In the genomic region with DNA sequence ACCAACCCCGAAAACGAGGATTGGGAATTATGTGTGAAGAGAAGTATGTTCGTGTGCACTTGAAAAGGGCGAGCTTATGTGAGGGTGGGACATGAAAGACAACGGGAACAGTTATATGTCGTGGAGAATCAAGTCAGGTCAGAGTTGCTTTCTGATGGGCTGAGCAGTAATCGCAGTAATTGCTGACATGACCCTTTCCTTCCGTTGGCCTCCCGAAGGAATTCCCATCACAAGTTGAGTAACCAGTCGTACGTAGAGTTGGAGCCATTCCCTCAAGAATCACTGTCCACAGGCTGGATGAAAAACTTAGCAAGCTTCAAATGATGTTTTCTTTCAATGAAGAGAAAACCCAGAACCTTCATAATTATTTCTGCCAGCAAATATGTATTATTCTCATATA, we compare ENCODE assay signal across 24 mouse cellular contexts. TPM values are rescaled to one million over a fixed set of nuclear protein-coding genes. Genes with fewer than 3 reads are reported as not detected.
"Had no signal": no experiment of that assay in that cellular context is flagged by ENCODE, and none has a peak within 500 bp of the region (broad histone marks: within the 10 kb centered on the region; RNA-seq: fewer than 3 reads in every experiment).

No protein-coding gene starts in this region.

- H3K9me3 ChIP-seq: kidney, embryonic 15.5 days; limb, embryonic 12.5 days; limb, embryonic 15.5 days; liver, embryonic 12.5 days; liver, embryonic 15.5 days; midbrain, embryonic 10.5 days; midbrain, embryonic 13.5 days; neural tube, embryonic 13.5 days; stomach, embryonic 15.5 days had no signal

- H3K4me2 ChIP-seq: kidney, embryonic 15.5 days; limb, embryonic 12.5 days; limb, embryonic 15.5 days; liver, embryonic 12.5 days; liver, embryonic 15.5 days; midbrain, embryonic 13.5 days; neural tube, embryonic 13.5 days; stomach, embryonic 15.5 days had no signal

- H3K27me3 ChIP-seq: kidney, embryonic 15.5 days; limb, embryonic 12.5 days; limb, embryonic 15.5 days; liver, embryonic 12.5 days; liver, embryonic 15.5 days; megakaryocyte, embryonic 14.5 days; midbrain, embryonic 13.5 days; neural tube, embryonic 13.5 days; stomach, embryonic 15.5 days had no signal

- H3K4me1 ChIP-seq: kidney, embryonic 15.5 days; limb, embryonic 12.5 days; limb, embryonic 15.5 days; liver, embryonic 12.5 days; liver, embryonic 15.5 days; megakaryocyte, embryonic 14.5 days; midbrain, embryonic 13.5 days; neural tube, embryonic 13.5 days; stomach, embryonic 15.5 days had no signal

- H3K9ac ChIP-seq: kidney, embryonic 15.5 days; limb, embryonic 12.5 days; limb, embryonic 15.5 days; liver, embryonic 12.5 days; liver, embryonic 15.5 days; midbrain, embryonic 13.5 days; neural tube, embryonic 13.5 days; stomach, embryonic 15.5 days had no signal

- ATAC-seq: liver, embryonic 12.5 days; midbrain, embryonic 13.5 days; midbrain, embryonic 16.5 days had no signal

- DNase-seq: kidney, adult 11 months; kidney, adult 8-10 months; kidney, postnatal 10 days; kidney, postnatal 36 days; left cerebral cortex, postnatal 4 days; lung, adult 2 months; lung, postnatal 36 days; right cerebral cortex, adult 18-20 months; right cerebral cortex, postnatal 14 days; spleen, adult 18-20 months; thymus, postnatal 25 days had no signal

- H3K27ac ChIP-seq: kidney, embryonic 15.5 days; limb, embryonic 12.5 days; limb, embryonic 15.5 days; liver, embryonic 12.5 days; liver, embryonic 15.5 days; midbrain, embryonic 10.5 days; midbrain, embryonic 13.5 days; neural tube, embryonic 13.5 days; stomach, embryonic 15.5 days had no signal

- H3K36me3 ChIP-seq: kidney, embryonic 15.5 days; limb, embryonic 12.5 days; limb, embryonic 15.5 days; liver, embryonic 12.5 days; liver, embryonic 15.5 days; midbrain, embryonic 10.5 days; midbrain, embryonic 13.5 days; neural tube, embryonic 13.5 days; stomach, embryonic 15.5 days had no signal

- H3K4me3 ChIP-seq: kidney, embryonic 15.5 days; limb, embryonic 12.5 days; limb, embryonic 15.5 days; liver, embryonic 12.5 days; liver, embryonic 15.5 days; megakaryocyte, embryonic 14.5 days; midbrain, embryonic 10.5 days; midbrain, embryonic 13.5 days; myocyte; neural tube, embryonic 13.5 days; stomach, embryonic 15.5 days had no signal

RNA-seq across cellular contexts. Expression of gene Ank3, which starts 13.9 kb away (rescaled TPM):
- total RNA-seq: monocyte, adult 5-6 weeks had no signal
